Mouse (Mus musculus) midbrain, embryonic 14.5 days (tissue): ENCODE measurements around the gene Clps. TPM values are rescaled to one million over a fixed set of nuclear protein-coding genes. Genes with fewer than 3 reads are reported as not detected.

Source experiments
- ATAC-seq: fragments of 200-750 bp; cut with Nextera tagmentation; 2 replicates; pipeline ENCODE4 v1.8.0; 2017; ENCODE audit warnings: moderate number of reproducible peaks, moderate library complexity; ENCODE audit not compliant: low FRiP score, low TSS enrichment
- DNase-seq: peaks from one replicate; pipeline ENCODE4 v3.0.0-alpha.2; 2015
- H3K27ac ChIP-seq: fragments of 300-500 bp; sonication (generic); replicated peaks from 2 replicates; pipeline ENCODE4 v1.5.1; 2014; ENCODE audit warnings: mild to moderate bottlenecking, low read depth, low read length, moderate library complexity
- H3K27me3 ChIP-seq: fragments of 300-500 bp; sonication (generic); 2 replicates; pipeline ENCODE4 v1.6.1; 2014; ENCODE audit warnings: low read length, control low read depth, mixed read lengths; ENCODE audit not compliant: control insufficient read depth, insufficient read depth
- H3K36me3 ChIP-seq: fragments of 300-500 bp; sonication (generic); 2 replicates; pipeline ENCODE4 v1.6.1; 2014; ENCODE audit warnings: low read length, control low read depth; ENCODE audit not compliant: control insufficient read depth, insufficient read depth
- H3K4me1 ChIP-seq: fragments of 300-500 bp; sonication (generic); 2 replicates; pipeline ENCODE4 v1.6.1; 2014; ENCODE audit warnings: mild to moderate bottlenecking, antibody characterized with exemption, low read length, control low read depth; ENCODE audit not compliant: control insufficient read depth, insufficient read depth
- H3K4me2 ChIP-seq: fragments of 300-500 bp; sonication (generic); 2 replicates; pipeline ENCODE4 v1.6.1; 2014; ENCODE audit warnings: mild to moderate bottlenecking, low read length, moderate library complexity
- H3K4me3 ChIP-seq: fragments of 300-500 bp; sonication (generic); replicated peaks from 2 replicates; pipeline ENCODE4 v1.5.1; 2014; ENCODE audit warnings: low read depth, low read length
- H3K9ac ChIP-seq: fragments of 300-500 bp; sonication (generic); replicated peaks from 2 replicates; pipeline ENCODE4 v1.6.1; 2014; ENCODE audit warnings: mild to moderate bottlenecking, low read length, moderate library complexity
- H3K9me3 ChIP-seq: fragments of 300-500 bp; sonication (generic); 2 replicates; pipeline ENCODE4 v1.6.1; 2016; ENCODE audit warnings: low read length, control low read depth, mixed read lengths; ENCODE audit not compliant: control insufficient read depth
- WGBS: fragments of 180-500 bp; shearing (Covaris S2); extraction: QIAGEN DNeasy Blood & Tissue Kit; methylation state at CpG from one replicate; pipeline ENCODE4 v1.1.7; 2014; 5-methylcytosine and 5-hydroxymethylcytosine counted together
- polyA plus RNA-seq: library from polyadenylated mRNA; unstranded; fragments of >200 nt; fragmentation: Nextera tagmentation; extraction: Ambion mirVana; gene quantifications from 2 replicates; pipeline ENCODE4 v1.2.1, GENCODE M21; 2014

The Clps gene
- polyA plus RNA-seq, 1 experiment from 2014 or later: not detected

DNA sequence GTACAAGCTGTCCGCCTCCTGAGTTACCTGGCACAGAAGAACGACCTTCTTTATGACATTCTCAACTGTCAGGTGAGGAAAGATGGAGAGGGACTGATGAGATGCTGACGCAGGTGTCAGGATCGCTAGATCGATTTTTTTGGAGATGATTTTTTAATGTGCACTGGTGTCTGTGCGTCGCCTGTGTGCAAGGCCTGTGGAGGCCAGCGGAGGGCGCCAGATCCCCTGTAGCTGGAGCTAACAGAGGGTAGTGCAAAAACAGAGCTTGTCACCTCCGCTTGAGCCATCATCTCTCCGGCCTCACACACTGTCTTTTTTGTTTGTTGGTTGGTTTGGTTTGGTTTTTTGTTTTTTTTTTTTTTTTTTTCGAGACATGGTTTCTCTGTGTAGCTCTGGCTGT is 22.7 kb downstream of the Clps start:
- Histone ChIP-seq H3K27ac (no peak overlapping the region), H3K4me1 (no peaks in the 10 kb centered on the region), H3K4me2 (no peak overlapping the region), H3K9ac (no peak overlapping the region), H3K36me3 (no peaks in the 10 kb centered on the region), H3K4me3 (no peak overlapping the region), H3K27me3 (no peaks in the 10 kb centered on the region), H3K9me3 (peaks cover 7% of the 10 kb centered on the region; the same call in 1 of the 2 replicates)
- 47% methylated on average over 12 of the region's 12 CpGs for WGBS
- ATAC-seq (no peak), DNase-seq (no peak)

- WGBS: 91% methylated on average over 13 of the region's 13 CpGs
- Histone ChIP-seq H3K9ac (no peak overlapping the region), H3K4me2 (no peak overlapping the region), H3K36me3 (no peaks in the 10 kb centered on the region), H3K27me3 (no peaks in the 10 kb centered on the region), H3K27ac (no peak overlapping the region), H3K4me3 (no peak overlapping the region), H3K4me1 (no peaks in the 10 kb centered on the region), H3K9me3 (no peaks in the 10 kb centered on the region)
- ATAC-seq (no peak), DNase-seq (no peak)
Observed at GRCm38 (mm10) chr17:28533327-28533726, 27.2 kb downstream of the Clps start.

- no peak for DNase-seq
- WGBS: 87% methylated on average over 7 of the region's 7 CpGs
- 0 out of 2 replicates have a peak, but pooled peaks cover 2% of the 10 kb centered on the region for H3K4me1 ChIP-seq
- H3K4me2 ChIP-seq: no peak overlapping the region
- H3K27me3 ChIP-seq: no peaks in the 10 kb centered on the region
- no peak overlapping the region for H3K4me3 ChIP-seq
- H3K36me3 ChIP-seq: no peaks in the 10 kb centered on the region
- no peaks in the 10 kb centered on the region for H3K9me3 ChIP-seq
- no peak overlapping the region for H3K9ac ChIP-seq
- no peak overlapping the region for H3K27ac ChIP-seq
- no peak for ATAC-seq
Observed at GRCm38 (mm10) chr17:28532557-28532956, 28.0 kb downstream of the Clps start.

GRCm38 (mm10) chr17:28531946-28532345 is 28.6 kb downstream of the Clps start:
- 0 out of 2 replicates have a peak, but pooled peaks cover 4% of the 10 kb centered on the region for H3K4me1 ChIP-seq
- peak overlapping the region; percentile 15; the same call in 1 of the 2 replicates for H3K4me2 ChIP-seq
- H3K36me3 ChIP-seq: no peaks in the 10 kb centered on the region
- WGBS: 11% methylated on average over 18 of the region's 18 CpGs
- no peak overlapping the region for H3K9ac ChIP-seq
- no peak for DNase-seq
- H3K9me3 ChIP-seq: no peaks in the 10 kb centered on the region
- no peak for ATAC-seq
- no peak overlapping the region for H3K27ac ChIP-seq
- H3K4me3 ChIP-seq: no peak overlapping the region
- no peaks in the 10 kb centered on the region for H3K27me3 ChIP-seq

DNA sequence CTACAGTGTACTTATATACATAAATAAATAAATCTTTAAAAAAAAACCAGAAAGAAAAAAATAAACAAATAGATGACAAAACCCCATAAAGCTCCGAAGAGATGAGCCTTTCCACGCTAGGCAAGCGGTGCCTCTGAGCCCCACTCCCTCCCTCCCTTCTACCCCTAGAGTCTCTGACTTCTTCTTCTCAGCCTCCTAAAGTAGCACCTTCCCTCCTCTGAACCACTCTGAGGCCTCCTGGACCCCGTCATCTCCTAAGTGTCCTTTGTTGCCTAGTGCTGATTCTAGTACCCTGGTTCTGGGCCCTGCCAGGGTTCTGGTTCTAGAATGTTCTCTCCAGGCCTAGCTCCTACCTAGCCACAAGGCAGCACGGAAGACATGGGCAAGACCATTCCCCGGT is 30.1 kb downstream of the Clps start, which contains the start of gene Armc12:
Gene Armc12, plus strand, starts transcription at position 301 of the 400 bp plus-strand sequence.
- no peak for ATAC-seq

DNA sequence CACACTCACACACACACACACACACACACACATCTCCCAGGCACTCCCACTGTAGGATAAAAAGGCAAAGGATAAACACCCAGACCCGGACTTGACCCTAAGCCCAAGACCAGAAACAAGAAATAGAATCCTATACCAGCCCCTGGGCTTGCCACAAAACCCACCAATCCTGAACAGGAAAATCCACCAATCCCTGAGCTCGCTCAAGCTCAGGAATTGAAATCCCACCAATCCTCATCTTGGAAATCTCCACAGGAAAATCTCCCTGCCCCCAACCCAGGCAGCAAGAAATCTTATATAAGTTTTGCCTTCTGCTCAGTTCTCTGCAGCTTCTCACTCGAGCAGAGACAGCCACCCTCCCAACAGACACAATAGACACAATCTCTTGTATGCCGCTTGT is 31.4 kb downstream of the Clps start:
- DNase-seq (no peak), ATAC-seq (no peak)
- Histone ChIP-seq H3K9me3 (no peaks in the 10 kb centered on the region), H3K4me1 (0 out of 2 replicates have a peak, but pooled peaks cover 4% of the 10 kb centered on the region), H3K4me2 (no peak overlapping the region), H3K27ac (no peak overlapping the region), H3K27me3 (no peaks in the 10 kb centered on the region), H3K9ac (no peak overlapping the region), H3K36me3 (no peaks in the 10 kb centered on the region), H3K4me3 (no peak overlapping the region)
- 73% methylated on average over 4 of the region's 4 CpGs for WGBS

More for the DNA sequence above, 30.1 kb downstream of the Clps start, which contains the start of gene Armc12:
- WGBS: 83% methylated on average over 6 of the region's 6 CpGs
- Histone ChIP-seq H3K36me3 (no peaks in the 10 kb centered on the region), H3K4me3 (no peak within 1 kb of the TSS), H3K9ac (no peak within 1 kb of the TSS), H3K4me2 (no peak within 1 kb of the TSS), H3K9me3 (no peaks in the 10 kb centered on the region), H3K4me1 (0 out of 2 replicates have a peak, but pooled peaks cover 4% of the 10 kb centered on the region), H3K27me3 (no peaks in the 10 kb centered on the region), H3K27ac (no peak within 1 kb of the TSS)
- no peak for DNase-seq

DNA sequence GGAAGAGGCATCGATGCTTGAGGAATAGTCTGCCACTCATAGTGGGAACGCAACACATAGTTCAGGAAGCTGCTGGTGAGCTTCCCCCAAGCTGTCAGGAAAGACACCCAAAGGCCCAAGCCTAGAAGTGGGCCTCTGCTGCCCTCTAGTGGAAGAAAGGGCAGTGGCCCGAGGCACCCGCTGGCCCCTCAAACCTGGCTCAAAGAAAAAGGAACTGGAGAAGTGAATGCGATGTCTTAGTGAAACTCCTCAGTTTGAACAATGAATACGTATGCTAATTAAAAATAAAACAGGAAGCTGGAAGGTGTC is 32.6 kb downstream of the Clps start:
- WGBS: 3% methylated on average over 6 of the region's 6 CpGs
- H3K27me3 ChIP-seq: no peaks in the 10 kb centered on the region; the same call in 1 of the 2 replicates
- no peak overlapping the region for H3K9ac ChIP-seq
- H3K4me1 ChIP-seq: peaks cover 4% of the 10 kb centered on the region; the same call in 1 of the 2 replicates
- DNase-seq: peak; percentile 95
- H3K27ac ChIP-seq: no peak overlapping the region; the same call in 1 of the 2 replicates
- no peak overlapping the region for H3K4me3 ChIP-seq
- ATAC-seq: peak; percentile 70; the same call in 1 of the 2 replicates
- H3K9me3 ChIP-seq: no peaks in the 10 kb centered on the region
- H3K36me3 ChIP-seq: no peaks in the 10 kb centered on the region
- peak overlapping the region; percentile 32 for H3K4me2 ChIP-seq

- no peak overlapping the region; the same call in 1 of the 2 replicates for H3K27ac ChIP-seq
- H3K36me3 ChIP-seq: no peaks in the 10 kb centered on the region
- H3K9ac ChIP-seq: no peak overlapping the region; the same call in 1 of the 2 replicates
- H3K4me2 ChIP-seq: peak overlapping the region; percentile 32
- 44% methylated on average over 12 of the region's 12 CpGs for WGBS
- peaks cover 4% of the 10 kb centered on the region; the same call in 1 of the 2 replicates for H3K4me1 ChIP-seq
- DNase-seq (no peak), ATAC-seq (no peak)
- H3K9me3 ChIP-seq: no peaks in the 10 kb centered on the region
- no peaks in the 10 kb centered on the region; the same call in 1 of the 2 replicates for H3K27me3 ChIP-seq
- H3K4me3 ChIP-seq: no peak overlapping the region
Observed at GRCm38 (mm10) chr17:28527184-28528042, 33.2 kb downstream of the Clps start.
